Mouse (Mus musculus) heart, postnatal 10 days (tissue): ENCODE results near the gene Clstn2. TPM values are rescaled to one million over a fixed set of nuclear protein-coding genes. Genes with fewer than 3 reads are reported as not detected.
A peak's percentile ranks its signal among the peaks of the same experiment; 100 is the strongest.

Experiments
- DNase-seq, 2 experiments: peaks; one replicate each; pipeline ENCODE4 v3.0.0; 2021
- intact Hi-C: fragments of 180-260 bp; cut with DNase I; formaldehyde crosslinking; loops from one replicate; pipeline ENCODE4 v1.15.1; 2025
- total RNA-seq, 2 experiments: library from RNA; stranded (reverse); gene quantifications; 2 replicates each; pipeline ENCODE4 v1.2.3; 2021

Gene Clstn2
- total RNA-seq, 2 experiments from 2014 or later = 2.5 TPM

GRCm38 (mm10) chr9:97956407-97957106, 76.4 kb downstream of the Clstn2 start:
- DNase-seq = peak; percentile 5 to 10

GRCm38 (mm10) chr9:97953746-97954359, 79.1 kb downstream of the Clstn2 start:
- intact Hi-C loops = no loop called here
- DNase-seq = peak; percentile 14 to 35

More at GRCm38 (mm10) chr9:97956407-97957106, 76.4 kb downstream of the Clstn2 start:
- intact Hi-C loops = no loop called here

- intact Hi-C loops = no loop called here
- no peak for DNase-seq
Measured at GRCm38 (mm10) chr9:97950378-97951006, 82.5 kb downstream of the Clstn2 start.

- intact Hi-C loops = no loop called here
- no peak for DNase-seq
Measured at GRCm38 (mm10) chr9:97919326-97919725, 113.7 kb downstream of the Clstn2 start.

GRCm38 (mm10) chr9:97891415-97891814, 141.6 kb downstream of the Clstn2 start:
- intact Hi-C loops = no loop called here
- no peak for DNase-seq

GRCm38 (mm10) chr9:97883336-97883735, 149.6 kb downstream of the Clstn2 start:
- DNase-seq = no peak
- intact Hi-C loops = no loop called here

- intact Hi-C loops = no loop called here
- peak; percentile 12 to 22 for DNase-seq
Measured at GRCm38 (mm10) chr9:97867013-97867700, 165.8 kb downstream of the Clstn2 start.

- no peak for DNase-seq
- intact Hi-C loops = no loop called here
Measured at GRCm38 (mm10) chr9:97852859-97853258, 180.1 kb downstream of the Clstn2 start.

GRCm38 (mm10) chr9:97847873-97848838, 184.8 kb downstream of the Clstn2 start:
- intact Hi-C loops = no loop called here
- peak; percentile 18 to 36 for DNase-seq

- intact Hi-C loops = no loop called here
- DNase-seq = no peak
Measured at GRCm38 (mm10) chr9:97842054-97842453, 190.9 kb downstream of the Clstn2 start.

GRCm38 (mm10) chr9:97831216-97831615, 201.8 kb downstream of the Clstn2 start:
- DNase-seq = no peak
- intact Hi-C loops = no loop called here

GRCm38 (mm10) chr9:97829919-97830318, 203.1 kb downstream of the Clstn2 start:
- intact Hi-C loops = no loop called here
- peak in 1 of 2 experiments; percentile 9 for DNase-seq

- DNase-seq = no peak
- intact Hi-C loops = no loop called here
Measured at GRCm38 (mm10) chr9:97827689-97828088, 205.3 kb downstream of the Clstn2 start.

- intact Hi-C loops = no loop called here
- DNase-seq = peak in 1 of 2 experiments; percentile 6
Measured at GRCm38 (mm10) chr9:97826077-97826947, 206.7 kb downstream of the Clstn2 start.

- intact Hi-C loops = no loop called here
- DNase-seq = no peak
Measured at GRCm38 (mm10) chr9:97817116-97817515, 215.9 kb downstream of the Clstn2 start.

GRCm38 (mm10) chr9:97816143-97816805, 216.7 kb downstream of the Clstn2 start:
- intact Hi-C loops = no loop called here
- no peak for DNase-seq

GRCm38 (mm10) chr9:97813157-97813556, 219.8 kb downstream of the Clstn2 start:
- intact Hi-C loops = no loop called here
- DNase-seq = peak; percentile 38 to 65

- no peak for DNase-seq
- intact Hi-C loops = no loop called here
Measured at GRCm38 (mm10) chr9:97807031-97807430, 225.9 kb downstream of the Clstn2 start.

- intact Hi-C loops = no loop called here
- no peak for DNase-seq
Measured at GRCm38 (mm10) chr9:97793661-97794060, 239.3 kb downstream of the Clstn2 start.
